Mouse (Mus musculus) megakaryocyte, embryonic 14.5 days (primary cell): Measurements from ENCODE around the gene Plcb4.

Experiments
- FLI1 ChIP-seq: IDR thresholded peaks from 2 replicates; pipeline ENCODE4 v1.6.1; 2012; ENCODE audit warnings: low read length, inconsistent platforms, mixed read lengths
- GATA1 ChIP-seq: IDR thresholded peaks from 3 replicates; pipeline ENCODE4 v1.6.1; 2012; ENCODE audit warnings: mixed read lengths, low read length, inconsistent platforms, borderline replicate concordance

- no peak for TF ChIP-seq FLI1
- TF ChIP-seq GATA1: no peak
Measured at GRCm38 (mm10) chr2:135810841-135811240, 152.0 kb downstream of the Plcb4 start.
